Mouse (Mus musculus): ENCODE measurements around the gene Dcakd. TPM values are rescaled to one million over a fixed set of nuclear protein-coding genes. Genes with fewer than 3 reads are reported as not detected.

The Dcakd gene
- polyA plus RNA-seq, 1 experiment from 2014 or later: 99.4 TPM

- H3K4me2 ChIP-seq (ENCODE audit: low read length): peak overlapping the region; percentile 74
- H3K27ac ChIP-seq (replicated peaks in 1 of 2; ENCODE audit: control insufficient read depth in 1 of 2, insufficient read depth in 1 of 2, low read depth in 2 of 2, low read length in 2 of 2): peak overlapping the region; percentile 86 to 88
- peak overlapping the region; percentile 82 to 88 for H3K4me3 ChIP-seq (ENCODE audit: control insufficient read depth in 1 of 2, insufficient read depth in 1 of 2, low read depth in 1 of 2, low read length in 2 of 2)
- H3K4me1 ChIP-seq (ENCODE audit: control insufficient read depth in 2 of 2, insufficient read depth in 2 of 2, low read length in 2 of 2): peaks cover 4 to 5% of the 10 kb centered on the region in 2 experiments; a peak in 2 of 4 replicates
- peaks cover 14% of the 10 kb centered on the region for H3K36me3 ChIP-seq (ENCODE audit: control insufficient read depth, insufficient read depth, low read length)
- under 1% methylated on average over 35 of the region's 41 CpGs for WGBS
- ATAC-seq (ENCODE audit: insufficient number of reproducible peaks, insufficient read depth, low FRiP score, low read depth): peak; percentile 96
- peak overlapping the region; percentile 94 for H3K9ac ChIP-seq (ENCODE audit: low read length)
- H3K9me3 ChIP-seq (ENCODE audit: control insufficient read depth, low read length): no peaks in the 10 kb centered on the region
- no peaks in the 10 kb centered on the region for H3K27me3 ChIP-seq (ENCODE audit: control insufficient read depth, insufficient read depth, low read length)
Observed at GRCm38 (mm10) chr11:103016930-103017329, 11.2 kb downstream of the Dcakd start.

GRCm38 (mm10) chr11:103015881-103016825 lies 12.0 kb downstream of the Dcakd start:
- H3K9ac ChIP-seq (ENCODE audit: low read length): peak overlapping the region; percentile 94
- peak overlapping the region; percentile 86 to 88 for H3K27ac ChIP-seq (replicated peaks in 1 of 2; ENCODE audit: control insufficient read depth in 1 of 2, insufficient read depth in 1 of 2, low read depth in 2 of 2, low read length in 2 of 2)
- H3K4me2 ChIP-seq (ENCODE audit: low read length): peak overlapping the region; percentile 74
- no peaks in the 10 kb centered on the region for H3K27me3 ChIP-seq (ENCODE audit: control insufficient read depth, insufficient read depth, low read length)
- WGBS: 49% methylated on average over 27 of the region's 27 CpGs
- ATAC-seq (ENCODE audit: insufficient number of reproducible peaks, insufficient read depth, low FRiP score, low read depth): no peak
- no peaks in the 10 kb centered on the region for H3K9me3 ChIP-seq (ENCODE audit: control insufficient read depth, low read length)
- peaks cover 14% of the 10 kb centered on the region for H3K36me3 ChIP-seq (ENCODE audit: control insufficient read depth, insufficient read depth, low read length)
- peaks cover 4 to 5% of the 10 kb centered on the region in 2 experiments; a peak in 3 of 4 replicates for H3K4me1 ChIP-seq (ENCODE audit: control insufficient read depth in 2 of 2, insufficient read depth in 2 of 2, low read length in 2 of 2)
- peak overlapping the region; percentile 82 to 88 for H3K4me3 ChIP-seq (ENCODE audit: control insufficient read depth in 1 of 2, insufficient read depth in 1 of 2, low read depth in 1 of 2, low read length in 2 of 2)

GRCm38 (mm10) chr11:103011206-103011497 lies 17.0 kb downstream of the Dcakd start:
- no peak overlapping the region for H3K9ac ChIP-seq (ENCODE audit: low read length)
- H3K27me3 ChIP-seq (ENCODE audit: control insufficient read depth, insufficient read depth, low read length): no peaks in the 10 kb centered on the region
- H3K9me3 ChIP-seq (ENCODE audit: control insufficient read depth, low read length): no peaks in the 10 kb centered on the region
- H3K4me2 ChIP-seq (ENCODE audit: low read length): no peak overlapping the region
- no peak overlapping the region for H3K4me3 ChIP-seq (ENCODE audit: control insufficient read depth in 1 of 2, insufficient read depth in 1 of 2, low read depth in 1 of 2, low read length in 2 of 2)
- WGBS: 85% methylated on average over 2 of the region's 2 CpGs
- peaks cover 9 to 13% of the 10 kb centered on the region in 2 experiments for H3K4me1 ChIP-seq (ENCODE audit: control insufficient read depth in 2 of 2, insufficient read depth in 2 of 2, low read length in 2 of 2)
- peaks cover 20% of the 10 kb centered on the region for H3K36me3 ChIP-seq (ENCODE audit: control insufficient read depth, insufficient read depth, low read length)
- H3K27ac ChIP-seq (replicated peaks in 1 of 2; ENCODE audit: control insufficient read depth in 1 of 2, insufficient read depth in 1 of 2, low read depth in 2 of 2, low read length in 2 of 2): no peak overlapping the region
- no peak for ATAC-seq (ENCODE audit: insufficient number of reproducible peaks, insufficient read depth, low FRiP score, low read depth)

DNA sequence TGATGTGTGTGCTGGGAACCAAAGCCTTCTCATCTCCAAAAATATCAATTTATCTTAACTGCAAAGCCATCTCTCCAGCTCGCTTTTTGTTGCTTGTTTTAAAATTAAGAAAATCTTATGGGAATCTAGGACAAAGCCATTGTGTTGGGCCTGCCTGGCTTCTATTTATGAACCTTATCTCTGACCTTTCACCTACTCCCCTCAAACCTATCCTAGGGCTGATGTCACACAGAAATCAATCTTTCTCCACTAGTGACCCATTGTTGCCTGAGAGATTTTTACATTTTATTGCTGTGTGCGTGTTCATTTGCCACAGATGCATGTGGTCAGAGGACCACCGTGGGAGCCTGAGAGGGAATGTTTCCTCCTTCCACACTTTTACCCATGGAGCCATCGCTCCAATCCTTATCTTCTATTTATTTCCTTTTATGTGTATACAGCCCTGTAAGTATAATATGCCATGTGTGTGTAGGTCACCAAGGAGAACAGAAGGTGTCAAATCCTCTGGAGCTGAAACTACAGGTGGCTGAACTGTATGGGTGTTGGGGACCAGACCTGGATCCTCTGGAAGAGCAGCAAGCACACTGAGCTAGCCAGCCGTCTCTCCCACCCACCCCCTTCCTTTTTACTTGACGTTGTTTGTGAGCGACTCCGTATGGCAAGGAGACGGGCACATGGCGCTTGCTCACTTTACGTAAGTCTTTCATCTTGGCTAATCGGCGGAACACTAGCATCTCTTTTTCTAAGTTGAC lies 17.5 kb downstream of the Dcakd start:
- Histone ChIP-seq H3K27ac (replicated peaks in 1 of 2; ENCODE audit: control insufficient read depth in 1 of 2, insufficient read depth in 1 of 2, low read depth in 2 of 2, low read length in 2 of 2) (no peak overlapping the region), H3K9ac (ENCODE audit: low read length) (no peak overlapping the region), H3K27me3 (ENCODE audit: control insufficient read depth, insufficient read depth, low read length) (no peaks in the 10 kb centered on the region), H3K4me2 (ENCODE audit: low read length) (no peak overlapping the region), H3K4me1 (ENCODE audit: control insufficient read depth in 2 of 2, insufficient read depth in 2 of 2, low read length in 2 of 2) (peaks cover 5 to 10% of the 10 kb centered on the region in 2 experiments), H3K36me3 (ENCODE audit: control insufficient read depth, insufficient read depth, low read length) (peaks cover 20% of the 10 kb centered on the region), H3K9me3 (ENCODE audit: control insufficient read depth, low read length) (no peaks in the 10 kb centered on the region), H3K4me3 (ENCODE audit: control insufficient read depth in 1 of 2, insufficient read depth in 1 of 2, low read depth in 1 of 2, low read length in 2 of 2) (no peak overlapping the region)
- 72% methylated on average over 13 of the region's 13 CpGs for WGBS
- ATAC-seq (ENCODE audit: insufficient number of reproducible peaks, insufficient read depth, low FRiP score, low read depth): no peak

GRCm38 (mm10) chr11:103009208-103009607 lies 18.9 kb downstream of the Dcakd start:
- H3K27ac ChIP-seq (replicated peaks in 1 of 2; ENCODE audit: control insufficient read depth in 1 of 2, insufficient read depth in 1 of 2, low read depth in 2 of 2, low read length in 2 of 2): no peak overlapping the region
- peaks cover 4 to 10% of the 10 kb centered on the region in 2 experiments for H3K4me1 ChIP-seq (ENCODE audit: control insufficient read depth in 2 of 2, insufficient read depth in 2 of 2, low read length in 2 of 2)
- 95% methylated on average over 8 of the region's 8 CpGs for WGBS
- no peak for ATAC-seq (ENCODE audit: insufficient number of reproducible peaks, insufficient read depth, low FRiP score, low read depth)
- no peaks in the 10 kb centered on the region for H3K9me3 ChIP-seq (ENCODE audit: control insufficient read depth, low read length)
- no peak overlapping the region for H3K4me2 ChIP-seq (ENCODE audit: low read length)
- no peaks in the 10 kb centered on the region for H3K27me3 ChIP-seq (ENCODE audit: control insufficient read depth, insufficient read depth, low read length)
- peaks cover 20% of the 10 kb centered on the region for H3K36me3 ChIP-seq (ENCODE audit: control insufficient read depth, insufficient read depth, low read length)
- no peak overlapping the region for H3K9ac ChIP-seq (ENCODE audit: low read length)
- no peak overlapping the region for H3K4me3 ChIP-seq (ENCODE audit: control insufficient read depth in 1 of 2, insufficient read depth in 1 of 2, low read depth in 1 of 2, low read length in 2 of 2)

DNA sequence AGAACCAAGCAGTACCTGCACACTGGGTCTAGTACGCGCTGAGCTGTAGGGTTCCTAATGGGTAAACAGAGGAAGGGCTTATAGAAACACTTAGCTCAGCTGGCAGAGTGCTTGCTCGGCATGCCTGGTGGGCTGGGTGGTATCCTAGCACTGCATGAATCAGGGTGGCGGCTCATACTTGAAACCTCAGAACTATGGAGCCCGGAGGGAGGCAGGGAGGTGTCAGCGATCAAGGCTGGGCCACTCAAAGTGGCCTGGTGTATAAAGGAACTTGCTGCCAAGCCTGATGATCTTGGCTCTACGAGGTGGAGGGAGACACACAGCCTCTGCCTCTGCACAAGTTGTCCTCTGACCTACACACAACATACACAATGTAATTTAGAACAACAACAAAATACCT lies 19.6 kb downstream of the Dcakd start:
- Histone ChIP-seq H3K9me3 (ENCODE audit: control insufficient read depth, low read length) (no peaks in the 10 kb centered on the region), H3K27me3 (ENCODE audit: control insufficient read depth, insufficient read depth, low read length) (no peaks in the 10 kb centered on the region), H3K9ac (ENCODE audit: low read length) (no peak overlapping the region), H3K4me2 (ENCODE audit: low read length) (no peak overlapping the region), H3K4me3 (ENCODE audit: control insufficient read depth in 1 of 2, insufficient read depth in 1 of 2, low read depth in 1 of 2, low read length in 2 of 2) (no peak overlapping the region), H3K27ac (replicated peaks in 1 of 2; ENCODE audit: control insufficient read depth in 1 of 2, insufficient read depth in 1 of 2, low read depth in 2 of 2, low read length in 2 of 2) (no peak overlapping the region), H3K36me3 (ENCODE audit: control insufficient read depth, insufficient read depth, low read length) (peaks cover 20% of the 10 kb centered on the region), H3K4me1 (ENCODE audit: control insufficient read depth in 2 of 2, insufficient read depth in 2 of 2, low read length in 2 of 2) (peaks cover 4 to 10% of the 10 kb centered on the region in 2 experiments)
- 81% methylated on average over 7 of the region's 7 CpGs for WGBS
- ATAC-seq (ENCODE audit: insufficient number of reproducible peaks, insufficient read depth, low FRiP score, low read depth): no peak

DNA sequence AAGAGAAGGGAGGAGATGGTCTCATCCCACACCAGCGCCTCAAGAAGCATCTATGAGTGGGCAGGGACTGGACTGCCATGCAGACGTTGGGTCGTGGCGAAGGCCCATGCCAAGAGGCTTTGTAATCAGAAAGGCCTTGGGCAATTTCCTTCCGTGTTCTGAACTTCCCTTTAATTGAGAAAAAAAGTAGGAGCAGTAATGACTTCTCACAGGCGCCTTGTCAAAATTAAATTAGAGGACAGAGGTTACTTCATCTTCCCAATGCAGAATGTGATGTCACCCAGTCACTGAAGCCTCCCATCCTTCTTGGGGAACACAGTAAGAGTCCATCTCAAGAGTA lies 21.2 kb downstream of the Dcakd start:
- Histone ChIP-seq H3K27ac (replicated peaks in 1 of 2; ENCODE audit: control insufficient read depth in 1 of 2, insufficient read depth in 1 of 2, low read depth in 2 of 2, low read length in 2 of 2) (no peak overlapping the region), H3K4me2 (ENCODE audit: low read length) (no peak overlapping the region), H3K36me3 (ENCODE audit: control insufficient read depth, insufficient read depth, low read length) (peaks cover 10% of the 10 kb centered on the region; the same call in 1 of the 2 replicates), H3K4me3 (ENCODE audit: control insufficient read depth in 1 of 2, insufficient read depth in 1 of 2, low read depth in 1 of 2, low read length in 2 of 2) (no peak overlapping the region), H3K9me3 (ENCODE audit: control insufficient read depth, low read length) (no peaks in the 10 kb centered on the region), H3K27me3 (ENCODE audit: control insufficient read depth, insufficient read depth, low read length) (no peaks in the 10 kb centered on the region), H3K9ac (ENCODE audit: low read length) (no peak overlapping the region), H3K4me1 (ENCODE audit: control insufficient read depth in 2 of 2, insufficient read depth in 2 of 2, low read length in 2 of 2) (peaks cover 4 to 14% of the 10 kb centered on the region in 2 experiments)
- WGBS: 73% methylated on average over 6 of the region's 6 CpGs
- ATAC-seq (ENCODE audit: insufficient number of reproducible peaks, insufficient read depth, low FRiP score, low read depth): no peak
